Mouse (Mus musculus) testis, postnatal 10 days (tissue): ENCODE measurements at regions not wholly inside any gene's neighbourhood (a gene's known extent, or its start where the extent isn't known, plus 50 kb on each side); places are given as distances from the start of the nearest gene placed in this dataset.

Experiments
- DNase-seq: peaks from one replicate; pipeline ENCODE4 v3.0.0; 2021; ENCODE audit warnings: low spot score

DNA sequence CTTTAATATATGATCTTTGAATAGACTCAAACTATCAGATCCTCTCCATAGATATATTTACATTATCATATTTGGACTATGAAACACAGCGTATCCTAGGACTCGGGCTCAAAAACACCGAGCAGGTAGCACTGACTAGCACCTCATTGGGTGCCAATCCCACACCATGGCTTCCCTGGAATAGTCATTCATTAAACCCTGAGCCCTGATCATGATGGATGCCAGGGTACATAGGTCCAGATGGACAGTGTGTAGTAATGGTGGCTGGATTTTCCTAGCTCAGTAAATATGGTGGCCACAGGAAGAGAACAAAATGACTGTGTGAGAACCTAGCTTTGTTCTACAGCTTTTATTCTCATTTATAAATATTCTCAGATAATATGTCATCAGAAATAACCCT is 390.1 kb upstream of the Nr2f2 start:
- no peak for DNase-seq

DNA sequence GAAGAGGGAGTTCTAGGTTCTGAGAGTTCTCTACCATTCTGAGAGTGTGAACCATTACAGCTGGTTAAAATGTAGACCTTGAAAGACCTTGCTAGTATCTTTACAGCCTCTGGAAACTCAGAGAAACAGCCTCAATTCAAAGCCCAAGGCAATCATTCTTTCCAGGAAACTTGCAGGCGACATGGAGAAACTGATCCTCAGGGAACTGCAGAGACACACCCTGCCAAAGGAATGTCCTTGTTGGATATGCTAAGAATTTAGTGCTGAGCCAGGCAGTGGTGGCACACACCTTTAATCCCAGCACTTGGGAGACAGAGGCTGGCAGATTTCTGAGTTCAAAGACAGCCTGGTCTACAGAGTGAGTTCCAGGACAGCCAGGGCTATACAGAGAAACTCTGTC is 388.3 kb upstream of the Nr2f2 start:
- no peak for DNase-seq

DNA sequence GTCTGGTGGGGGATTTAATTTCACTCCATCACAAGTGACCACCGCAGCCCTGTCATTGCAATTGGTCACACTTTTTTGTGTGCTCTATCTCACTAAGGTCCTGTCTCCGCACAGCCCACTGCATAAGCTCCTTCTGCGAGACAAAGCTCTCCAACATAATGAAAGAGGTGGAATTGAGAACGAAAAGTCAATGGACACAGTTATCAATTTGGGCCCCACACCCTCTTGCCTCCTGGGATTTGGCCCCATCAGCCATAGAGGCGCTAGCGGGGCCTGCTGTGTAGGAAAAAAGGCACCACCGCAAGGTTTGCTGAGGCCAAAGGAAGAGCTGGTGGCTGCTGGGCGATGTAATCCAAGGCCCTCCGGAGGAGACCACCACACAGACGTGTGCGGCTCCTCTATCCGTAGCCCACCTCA is 386.3 kb upstream of the Nr2f2 start:
- DNase-seq: no peak

DNA sequence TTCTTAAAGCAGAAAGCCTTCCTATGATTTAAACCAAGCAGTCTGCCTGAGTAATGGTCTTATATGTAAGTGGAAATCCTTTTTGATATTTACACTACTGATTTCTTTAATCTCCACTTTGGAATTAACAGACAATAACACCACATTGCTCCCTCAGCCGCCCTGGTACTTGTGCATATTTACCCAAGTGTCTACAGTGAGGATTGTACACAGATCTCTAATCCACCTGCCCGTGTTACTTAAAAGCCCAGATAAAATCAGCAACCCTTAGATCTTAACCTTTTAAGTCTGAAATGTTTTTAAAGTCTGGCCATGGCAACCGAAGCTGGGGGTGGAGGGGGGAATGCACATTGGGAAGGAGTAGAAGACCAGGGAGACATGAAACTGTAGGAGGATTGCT is 382.3 kb upstream of the Nr2f2 start:
- no peak for DNase-seq

DNA sequence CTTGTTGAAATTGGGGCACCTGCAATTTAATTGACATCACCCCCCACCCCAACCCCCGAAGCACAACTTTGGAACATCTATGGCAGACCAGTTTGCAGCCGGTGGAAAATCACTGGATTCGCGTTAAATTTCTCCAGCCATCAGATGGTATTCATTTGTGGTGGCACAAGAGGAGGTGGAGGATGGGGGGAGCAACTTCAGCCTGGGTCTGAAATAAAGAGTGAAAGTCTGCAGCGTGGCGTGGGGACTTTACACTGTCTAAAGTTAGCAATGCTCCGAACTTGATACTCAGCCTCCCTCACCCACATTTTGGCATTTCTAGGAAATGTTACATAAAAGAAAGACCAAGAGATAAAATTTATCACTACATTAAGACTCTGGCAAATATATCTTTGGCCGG is 381.8 kb upstream of the Nr2f2 start:
- DNase-seq: no peak

DNA sequence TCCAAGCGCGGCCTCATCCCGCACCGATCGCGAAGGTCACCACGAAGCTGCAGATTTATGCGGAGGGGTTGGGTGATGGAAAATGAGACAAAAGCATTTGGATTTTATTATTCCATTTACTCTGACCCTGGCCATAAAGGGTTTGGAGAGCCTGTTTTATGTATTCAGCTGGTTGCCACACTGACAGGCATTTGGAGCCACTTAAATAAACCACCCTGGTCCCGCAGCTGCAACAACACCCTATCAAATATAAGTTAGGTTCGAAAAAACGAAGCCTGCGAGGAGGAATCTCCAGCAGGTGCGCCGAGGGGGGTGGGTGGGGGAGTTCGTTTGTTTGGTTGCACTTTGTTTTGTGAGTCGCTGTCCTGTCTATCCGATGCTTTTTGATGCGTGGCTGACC is 377.8 kb upstream of the Nr2f2 start:
- DNase-seq: no peak

DNA sequence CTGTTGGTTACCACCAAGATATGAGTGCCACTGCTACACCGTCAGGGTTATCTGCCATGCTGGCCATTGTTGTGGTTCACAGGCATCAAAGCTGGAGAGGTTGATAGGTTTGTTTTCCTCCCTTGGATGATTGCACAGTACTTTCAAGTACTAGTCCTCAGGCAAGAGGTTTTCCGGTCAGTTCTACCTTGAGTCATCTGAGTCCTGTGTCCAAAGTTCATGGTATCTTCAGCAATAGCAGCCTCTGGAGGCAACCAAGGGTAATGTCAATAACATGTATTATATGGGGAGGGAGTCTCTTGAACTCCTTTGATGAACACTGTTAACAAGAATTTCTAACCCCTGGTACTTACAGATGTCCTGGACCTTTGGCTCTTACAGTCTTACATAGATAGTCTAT is 369.1 kb upstream of the Nr2f2 start:
- DNase-seq: no peak

DNA sequence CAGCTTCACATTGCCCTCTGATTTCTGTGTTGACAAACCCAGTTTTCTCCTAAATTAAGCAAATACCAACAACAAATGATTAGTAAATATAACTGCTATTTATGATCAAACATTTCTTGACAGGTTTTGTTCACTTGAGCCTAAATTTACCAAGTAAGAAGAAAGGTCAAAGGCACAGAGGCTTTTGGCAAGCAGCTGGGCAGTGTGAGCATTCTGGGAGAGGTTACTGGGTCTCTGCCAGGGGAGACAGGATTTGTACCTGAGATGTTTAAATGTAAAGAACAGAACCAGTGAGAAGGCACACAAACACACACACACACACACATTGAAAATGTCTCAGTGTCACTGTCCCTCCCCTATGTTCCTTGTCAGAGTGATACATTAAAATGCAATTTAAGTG is 367.0 kb upstream of the Nr2f2 start:
- DNase-seq: no peak

DNA sequence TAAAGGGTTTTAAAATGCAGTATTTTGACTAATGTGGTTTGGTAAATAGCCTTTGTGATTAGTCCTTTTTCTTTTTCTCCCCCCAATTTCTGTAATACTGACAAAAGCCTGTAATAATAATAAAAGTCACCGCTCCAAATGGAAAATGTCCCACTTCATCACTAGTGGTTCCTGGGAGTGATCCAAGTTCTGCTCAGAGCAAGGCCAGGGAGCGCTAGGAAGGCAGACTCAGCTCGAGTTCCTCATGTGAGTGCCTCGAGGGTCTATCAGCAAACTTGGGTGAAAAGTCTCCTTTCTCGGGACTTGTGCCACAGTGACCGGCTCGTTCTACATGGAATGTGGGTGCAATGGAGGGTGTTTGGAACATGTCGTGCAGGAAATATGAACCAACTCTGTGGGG is 363.4 kb upstream of the Nr2f2 start:
- no peak for DNase-seq

DNA sequence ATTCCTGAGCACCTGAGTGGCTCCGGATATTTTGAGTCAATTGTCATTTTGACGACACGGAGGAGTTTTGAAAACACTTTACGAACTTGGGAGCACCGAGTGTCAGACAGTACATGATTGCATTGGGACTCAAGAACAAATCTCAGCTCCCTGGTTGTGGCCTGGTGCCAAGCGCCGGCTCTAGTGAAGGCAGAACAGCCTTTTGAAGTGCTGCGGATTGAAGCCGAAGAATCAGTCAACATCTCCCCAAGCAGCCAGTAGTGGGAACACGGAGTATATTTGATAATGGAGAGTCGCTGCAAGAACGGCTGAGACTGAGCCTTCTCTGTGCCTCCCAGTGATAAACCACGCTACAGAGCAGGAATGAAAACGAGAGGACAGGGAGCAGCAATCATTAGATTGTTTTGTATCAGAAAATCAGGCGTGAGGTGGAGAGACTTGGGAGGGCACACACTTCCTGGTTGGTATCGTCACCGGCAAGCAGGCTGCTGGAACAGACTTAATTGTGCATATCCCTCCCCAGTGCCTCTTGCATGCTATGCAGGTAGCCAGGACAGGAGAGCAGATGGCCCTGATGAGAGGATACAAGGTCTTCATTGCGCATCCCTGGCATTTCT is 351.7 kb upstream of the Nr2f2 start:
- DNase-seq: peak; percentile 62

DNA sequence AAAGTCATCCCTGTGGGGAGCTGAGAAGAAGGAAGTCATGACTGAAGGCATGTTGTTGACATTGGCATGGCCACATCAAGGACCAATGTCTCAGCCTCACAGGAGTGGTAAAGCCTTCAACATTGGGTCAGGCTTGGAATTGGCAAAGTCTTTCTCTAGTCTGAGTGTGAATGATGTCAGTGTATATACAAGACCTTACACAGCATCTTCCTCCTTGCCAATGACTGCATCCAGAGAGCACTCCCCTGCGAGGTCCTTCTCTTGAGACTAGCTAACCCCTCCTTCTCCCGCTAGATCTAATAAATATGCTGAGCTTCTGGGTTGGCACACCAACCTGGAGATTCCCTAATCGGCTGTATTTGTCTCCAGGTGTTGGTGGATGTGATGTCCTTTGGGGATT is 351.1 kb upstream of the Nr2f2 start:
- no peak for DNase-seq

DNA sequence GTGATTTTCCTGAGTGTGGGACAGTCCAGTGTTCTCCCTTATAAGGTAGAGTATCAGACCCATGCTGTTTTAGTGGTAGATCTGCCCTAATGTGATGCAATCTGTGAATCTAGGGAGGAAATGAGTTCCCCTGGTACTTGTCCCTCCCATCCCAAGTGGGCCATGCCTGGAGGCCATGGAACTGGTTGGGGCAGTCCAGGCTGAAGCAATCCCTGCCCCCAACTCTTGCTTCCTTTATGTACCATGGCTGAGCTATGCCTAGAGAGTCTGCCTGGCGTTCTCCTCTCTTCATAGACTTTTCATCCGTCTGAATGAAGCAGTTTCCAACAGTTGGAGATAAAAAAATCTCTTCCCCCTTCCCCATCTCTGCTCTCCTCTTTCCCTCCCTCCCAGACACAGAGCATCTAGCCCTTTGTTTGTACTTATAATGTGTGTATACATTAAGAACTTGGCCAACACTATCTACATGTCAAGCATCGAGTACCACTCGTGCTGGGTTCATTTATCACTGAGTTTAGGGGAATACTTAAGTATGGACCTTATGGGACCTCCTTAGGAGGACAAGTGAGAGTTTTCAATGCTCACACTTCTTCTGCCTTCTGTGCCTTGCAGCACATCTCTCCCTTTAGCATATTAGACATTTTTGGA is 350.4 kb upstream of the Nr2f2 start:
- DNase-seq: no peak

DNA sequence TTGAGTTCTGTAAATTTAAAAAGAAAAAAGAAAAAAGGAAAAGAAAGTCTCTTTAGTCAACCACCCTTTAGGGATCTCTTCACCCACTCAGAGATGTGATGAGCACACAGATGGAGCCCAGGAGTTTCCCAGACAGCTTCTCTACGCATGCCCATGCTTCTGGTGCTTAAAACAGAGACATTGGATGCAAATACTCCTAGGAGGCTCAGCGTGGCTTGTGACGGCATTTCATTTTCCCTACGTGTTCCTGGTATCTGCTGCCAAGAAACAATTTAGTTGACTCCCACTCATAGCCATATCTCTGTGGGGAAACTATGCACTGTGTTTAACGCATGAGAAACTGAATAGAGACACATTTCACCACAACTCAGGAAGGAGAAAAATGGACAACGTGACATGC is 345.6 kb upstream of the Nr2f2 start:
- no peak for DNase-seq

DNA sequence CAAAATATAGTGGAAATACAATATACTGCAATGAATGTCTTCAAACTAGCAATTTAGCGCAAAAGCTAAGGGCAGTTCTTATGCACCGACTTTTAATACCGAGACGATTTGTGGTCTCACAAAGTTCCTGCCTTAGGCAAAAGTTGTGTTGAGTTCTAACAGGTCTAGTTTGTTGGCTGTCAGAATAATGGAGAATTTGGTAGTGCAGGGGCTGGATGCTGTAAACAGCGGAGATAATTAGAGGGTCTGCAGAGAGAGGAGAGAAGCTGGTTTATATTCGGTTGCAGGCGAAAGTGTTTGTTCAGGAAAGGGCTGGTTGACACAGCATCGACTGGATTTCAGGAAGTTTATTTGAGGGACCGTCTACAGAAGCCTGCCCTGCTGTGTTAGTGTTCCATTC is 339.7 kb upstream of the Nr2f2 start:
- no peak for DNase-seq

DNA sequence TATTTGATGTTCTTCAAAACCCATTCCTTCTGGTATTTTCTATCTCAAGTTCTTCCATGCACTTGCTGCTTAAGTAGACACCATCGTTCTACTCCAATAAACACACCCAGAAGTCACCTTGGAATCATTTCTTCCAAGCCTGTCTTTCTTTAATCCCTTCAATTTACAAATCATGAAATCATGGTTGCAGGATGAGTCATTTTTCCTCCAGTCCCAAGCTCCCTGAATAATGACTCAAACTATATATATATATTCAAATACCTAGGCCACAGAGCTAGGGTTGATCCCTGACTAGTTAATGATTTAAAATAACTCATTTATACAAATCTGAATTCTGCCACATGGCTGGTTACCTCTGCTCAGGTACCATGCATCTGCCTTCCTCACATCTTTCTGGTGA is 337.2 kb upstream of the Nr2f2 start:
- no peak for DNase-seq

DNA sequence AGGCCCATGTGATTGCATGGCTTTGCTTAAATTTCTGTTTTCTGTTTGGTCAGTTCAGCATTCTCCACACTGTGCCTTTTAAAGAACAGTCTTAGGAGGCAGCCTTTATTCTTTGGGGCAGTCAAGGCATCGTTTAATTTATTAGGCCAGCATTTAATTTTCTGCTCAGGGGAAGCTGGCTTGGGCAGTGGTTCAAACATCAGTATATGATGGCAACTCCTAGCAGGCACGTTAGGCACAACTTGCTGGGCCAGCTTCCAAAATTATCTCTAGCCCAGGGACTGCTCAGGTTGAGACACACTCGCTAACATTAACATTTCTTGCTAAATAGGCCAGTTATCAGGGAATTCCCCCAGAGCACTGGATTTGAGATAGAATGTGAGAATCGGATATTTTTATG is 333.9 kb upstream of the Nr2f2 start:
- DNase-seq: no peak

DNA sequence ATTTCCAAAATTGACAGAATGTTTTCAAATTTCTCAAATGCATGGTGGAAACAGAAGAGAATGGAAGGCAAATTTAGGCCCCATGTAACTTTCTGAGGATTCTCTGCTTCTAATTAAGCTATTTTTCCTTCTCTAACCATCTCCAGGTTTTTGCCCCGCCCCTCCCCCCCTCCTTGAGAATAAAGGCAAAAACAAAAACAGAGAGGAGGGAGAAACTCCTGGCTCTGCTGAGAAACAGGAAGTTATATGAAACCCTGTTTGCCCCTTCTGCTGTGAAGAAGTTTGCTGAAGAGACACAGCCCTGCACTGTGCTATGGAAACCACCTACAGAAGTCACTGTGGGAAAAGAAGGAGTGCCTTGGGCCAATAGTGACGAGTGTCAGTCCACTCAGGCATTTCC is 332.9 kb upstream of the Nr2f2 start:
- DNase-seq: no peak

DNA sequence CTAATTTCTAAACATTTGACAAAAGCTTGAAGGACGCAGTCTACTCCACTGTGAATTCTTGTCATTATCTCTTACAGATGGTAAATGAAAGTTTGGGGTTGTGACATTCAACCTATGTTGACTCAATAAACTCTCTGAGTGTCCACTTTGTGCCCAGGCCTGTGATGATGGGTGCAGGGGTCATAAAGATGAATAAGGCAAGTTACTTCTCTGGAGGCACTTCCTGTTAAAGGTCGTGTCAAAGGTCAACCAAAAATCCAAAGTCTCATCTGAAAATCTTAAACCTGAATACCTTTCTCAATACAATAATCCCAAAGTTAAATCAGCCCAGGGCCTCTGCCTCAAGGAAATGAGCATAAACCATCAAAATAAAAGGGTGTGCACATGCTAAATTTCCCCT is 332.5 kb upstream of the Nr2f2 start:
- no peak for DNase-seq

DNA sequence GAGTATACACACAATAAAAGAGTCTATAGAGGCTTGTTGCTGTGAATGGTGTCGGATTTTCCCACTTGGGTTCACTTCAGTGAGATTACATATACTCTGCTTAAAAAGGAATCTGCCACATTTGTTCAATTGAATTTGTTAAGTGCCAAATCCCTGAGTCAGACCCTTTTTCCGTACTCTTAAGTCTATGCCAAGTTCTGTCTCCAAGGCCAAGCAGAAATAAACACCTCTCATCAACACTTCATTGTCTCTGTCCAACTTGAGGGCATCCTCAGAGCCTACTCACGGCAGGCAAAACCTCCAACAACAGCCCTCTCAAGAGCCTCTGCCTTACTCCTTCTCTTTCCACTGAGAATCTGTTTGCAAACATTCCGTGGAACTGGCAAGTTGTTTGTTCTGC is 325.6 kb upstream of the Nr2f2 start:
- DNase-seq: no peak

DNA sequence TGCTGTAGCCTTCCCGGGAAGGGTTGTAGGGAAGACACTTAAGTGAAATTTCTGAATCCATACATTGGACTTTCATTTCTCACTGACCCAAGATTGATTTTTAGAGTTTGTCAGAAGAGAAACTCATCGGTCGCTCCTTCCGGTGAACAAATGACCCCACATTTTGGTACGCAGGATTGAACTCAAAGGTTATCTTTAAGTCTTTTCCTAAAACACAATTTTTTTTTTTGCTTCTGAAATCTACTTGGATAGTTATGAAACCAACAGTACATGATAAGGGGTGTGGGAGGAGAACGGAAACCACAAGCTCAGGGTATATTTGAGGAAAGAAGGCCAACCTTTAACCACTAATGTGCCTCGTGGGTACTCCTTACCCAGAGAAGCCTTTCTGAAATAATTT is 324.3 kb upstream of the Nr2f2 start:
- DNase-seq: no peak

DNA sequence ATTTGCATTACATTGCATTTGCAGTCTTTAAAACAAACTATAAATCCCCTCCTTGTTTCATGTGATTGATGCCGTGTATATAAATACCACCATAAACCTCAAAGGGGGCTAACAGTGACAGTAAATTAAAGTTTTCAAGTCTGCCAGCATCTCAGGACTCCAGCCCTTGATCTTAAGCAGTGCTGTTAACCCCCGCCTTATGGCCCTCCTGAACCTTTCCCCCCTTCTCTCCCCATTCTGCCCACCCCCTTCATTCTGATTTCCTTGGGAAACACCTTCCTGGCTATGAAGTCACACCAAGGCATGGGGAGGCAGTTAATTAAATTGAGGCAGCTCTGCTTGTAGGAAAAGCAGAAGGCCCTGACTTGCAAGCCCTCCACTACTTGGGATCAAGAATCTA is 302.5 kb upstream of the Nr2f2 start:
- no peak for DNase-seq

DNA sequence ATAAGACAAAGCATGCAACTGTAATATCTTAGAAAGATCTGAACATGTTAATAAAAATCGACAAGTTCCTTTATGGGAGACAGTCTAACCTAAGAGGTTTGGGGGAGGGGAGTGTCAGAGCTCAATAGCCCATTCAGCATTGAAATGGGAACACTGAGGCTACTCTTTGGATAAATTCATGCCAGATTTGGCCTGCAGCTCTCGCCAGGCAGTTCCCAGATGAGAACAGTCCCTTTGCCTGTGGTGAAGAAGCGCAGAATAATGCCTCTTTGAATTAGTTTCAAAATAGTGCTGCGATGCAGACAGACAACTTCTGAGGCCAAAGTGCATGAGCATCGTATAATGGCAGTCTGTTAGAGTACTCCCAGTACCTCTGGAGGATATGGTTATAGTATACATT is 293.6 kb upstream of the Nr2f2 start:
- DNase-seq: no peak

DNA sequence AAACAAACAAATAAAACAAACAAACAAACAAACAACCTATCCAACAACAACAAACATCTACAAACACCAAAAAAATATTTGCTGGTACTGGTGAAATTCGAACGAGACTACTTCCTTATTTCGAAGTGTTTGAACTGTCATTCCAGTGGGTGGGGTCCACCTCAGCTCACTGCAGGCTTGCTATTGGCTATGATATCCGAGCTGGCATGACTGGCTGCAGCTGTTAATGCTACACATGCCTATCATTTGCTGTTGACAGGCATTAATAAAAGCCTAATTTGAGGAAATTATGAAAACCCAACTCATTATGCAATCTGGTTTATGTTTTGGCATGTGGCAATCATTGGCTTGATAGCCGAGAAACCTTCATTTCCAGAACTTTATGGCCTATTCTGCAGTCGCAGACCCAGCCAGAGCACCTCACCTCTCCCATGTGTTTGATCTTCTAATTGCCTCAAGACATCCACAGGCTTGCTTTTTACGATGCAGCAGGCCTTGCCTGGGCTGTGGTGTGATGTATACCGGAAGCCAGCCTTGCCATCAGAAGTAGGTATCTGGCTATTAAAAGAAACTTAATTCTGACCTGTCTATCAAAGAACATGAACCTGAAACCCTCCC is 283.3 kb upstream of the Nr2f2 start:
- DNase-seq: no peak

DNA sequence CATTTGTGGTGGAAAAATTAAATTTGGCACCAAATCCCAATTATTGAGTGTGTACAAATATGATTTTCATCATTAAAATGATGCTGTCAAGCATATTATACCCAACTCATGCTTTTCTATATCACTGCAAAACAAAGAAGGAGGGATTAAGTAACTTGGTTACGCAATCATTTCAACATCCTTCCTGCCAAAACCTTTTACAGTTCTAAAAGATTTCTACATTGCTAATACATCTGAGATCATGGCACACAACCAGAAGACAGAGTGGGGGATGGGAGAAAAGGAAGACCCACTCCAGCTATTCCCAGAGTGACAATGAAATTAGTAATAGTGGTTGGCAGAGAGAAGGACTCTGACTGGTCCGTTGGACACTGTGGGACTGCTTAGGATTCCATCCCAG is 280.3 kb upstream of the Nr2f2 start:
- DNase-seq: no peak
